Mouse (Mus musculus) brown adipose tissue, adult 24 weeks (tissue): ENCODE measurements around the gene Tas2r120. TPM values are rescaled to one million over a fixed set of nuclear protein-coding genes. Genes with fewer than 3 reads are reported as not detected.
"Not testable (repeated sequence)": the region's sequence is repeated elsewhere in the genome, so short reads cannot be mapped to it uniquely, and the experiment has no call there.

ENCODE experiments used
- H3K27ac ChIP-seq: fragments of 200-500 bp; replicated peaks from 2 replicates; pipeline ENCODE4 v1.5.1; 2012; ENCODE audit warnings: low read depth, mild to moderate bottlenecking, low read length
- H3K4me1 ChIP-seq: fragments of 200-500 bp; 2 replicates; pipeline ENCODE4 v1.6.1; 2012; ENCODE audit warnings: low read length, mixed read lengths; ENCODE audit not compliant: control insufficient read depth, insufficient read depth, insufficient read length
- H3K4me3 ChIP-seq: fragments of 200-500 bp; 2 replicates; pipeline ENCODE4 v1.5.1; 2012; ENCODE audit warnings: low read depth, mild to moderate bottlenecking, low read length, moderate library complexity; ENCODE audit not compliant: insufficient read depth
- polyA plus RNA-seq: library from polyadenylated mRNA; stranded (reverse); fragments of >200 nt; gene quantifications from 2 replicates; pipeline ENCODE4 v1.2.4, GENCODE M21; 2012; ENCODE audit not compliant: missing spikeins, insufficient read depth, insufficient read length

Gene Tas2r120
- polyA plus RNA-seq: not detected in 2 replicates

GRCm38 (mm10) chr6:132656653-132657052 lies at the start of gene Tas2r120:
Tas2r120 (plus strand) TSS chr6:132656953.
- no peak within 1 kb of the TSS for H3K27ac ChIP-seq
- no peak within 1 kb of the TSS for H3K4me3 ChIP-seq
- no peaks in the 10 kb centered on the region for H3K4me1 ChIP-seq

- Histone ChIP-seq H3K27ac (no peak overlapping the region), H3K4me3 (no peak overlapping the region), H3K4me1 (no peaks in the 10 kb centered on the region)
Observed at GRCm38 (mm10) chr6:132649399-132649798, 7.4 kb upstream of the Tas2r120 start.

- Histone ChIP-seq H3K4me1 (no peaks in the 10 kb centered on the region), H3K4me3 (no peak within 1 kb of the TSS), H3K27ac (no peak within 1 kb of the TSS)
Observed at GRCm38 (mm10) chr6:132651426-132651825, 5.3 kb upstream of the Tas2r120 start, which contains the start of gene A630073D07Rik. A630073D07Rik (minus strand) TSS chr6:132651526.

GRCm38 (mm10) chr6:132691596-132691995 lies 34.8 kb downstream of the Tas2r120 start:
- H3K4me1 ChIP-seq, H3K27ac ChIP-seq: not testable (repeated sequence)

GRCm38 (mm10) chr6:132700907-132701306 lies 44.2 kb downstream of the Tas2r120 start, which contains the start of gene Tas2r121:
Tas2r121 (minus strand) TSS chr6:132701007.
- Histone ChIP-seq H3K4me3 (no peak within 1 kb of the TSS), H3K27ac (no peak within 1 kb of the TSS), H3K4me1 (no peaks in the 10 kb centered on the region)

More at GRCm38 (mm10) chr6:132691596-132691995, 34.8 kb downstream of the Tas2r120 start:
- not testable (repeated sequence) for H3K4me3 ChIP-seq

Other genes with a start within 250 kb of the Tas2r120 start
- gene Prh1, start 87.1 kb upstream of the Tas2r120 start, polyA plus RNA-seq: not detected in 2 replicates
- gene Prp2, start 61.0 kb upstream of the Tas2r120 start, polyA plus RNA-seq: not detected in 2 replicates
- gene A630073D07Rik, start 5.4 kb upstream of the Tas2r120 start, polyA plus RNA-seq: not detected in 2 replicates
- gene Tas2r121, start 44.1 kb downstream of the Tas2r120 start, polyA plus RNA-seq: not detected in 2 replicates
- gene Tas2r122, start 55.0 kb downstream of the Tas2r120 start, polyA plus RNA-seq: not detected in 2 replicates
- not detected in 2 replicates for gene Tas2r115, start 81.1 kb downstream of the Tas2r120 start, polyA plus RNA-seq
- not detected in 2 replicates for gene Tas2r124, start 97.8 kb downstream of the Tas2r120 start, polyA plus RNA-seq
- gene Tas2r102, start 105.2 kb downstream of the Tas2r120 start, polyA plus RNA-seq: not detected in 2 replicates
- gene Tas2r136, start 121.2 kb downstream of the Tas2r120 start, polyA plus RNA-seq: not detected in 2 replicates
- gene Tas2r117, start 145.9 kb downstream of the Tas2r120 start, polyA plus RNA-seq: not detected in 2 replicates
- gene Tas2r123, start 190.2 kb downstream of the Tas2r120 start, polyA plus RNA-seq: not detected in 2 replicates
- gene Tas2r116, start 198.5 kb downstream of the Tas2r120 start, polyA plus RNA-seq: not detected in 2 replicates
- not detected in 2 replicates for gene Tas2r110, start 211.1 kb downstream of the Tas2r120 start, polyA plus RNA-seq
- gene Tas2r113, start 236.1 kb downstream of the Tas2r120 start, polyA plus RNA-seq: not detected in 2 replicates